Mouse (Mus musculus) olfactory bulb, adult 2 months (tissue): ENCODE results near the gene Nkrf.

Experiments
- CTCF ChIP-seq: fragments of 200-500 bp; IDR thresholded peaks from 2 replicates; pipeline ENCODE4 v1.5.1; 2012; ENCODE audit warnings: low read depth, mild to moderate bottlenecking, low read length, moderate library complexity; ENCODE audit not compliant: insufficient read depth
- POLR2A ChIP-seq: fragments of 200-500 bp; IDR thresholded peaks from 2 replicates; pipeline ENCODE4 v1.6.1; 2012; ENCODE audit warnings: mild to moderate bottlenecking, low read depth, low read length, moderate library complexity; ENCODE audit not compliant: insufficient read depth

GRCm38 (mm10) chrX:36930574-36930973 lies 27.9 kb upstream of the Nkrf start:
- TF ChIP-seq POLR2A (no peak), CTCF (no peak)
